Mouse (Mus musculus) urinary bladder, postnatal 4 days (tissue): Measurements from ENCODE around the gene Cfap44.

Experiments
- DNase-seq, 2 experiments: peaks; one replicate each; pipeline ENCODE4 v3.0.0; 2021 to 2022; ENCODE audit warnings: low spot score in 2 of 2

Gene Cfap44

DNA sequence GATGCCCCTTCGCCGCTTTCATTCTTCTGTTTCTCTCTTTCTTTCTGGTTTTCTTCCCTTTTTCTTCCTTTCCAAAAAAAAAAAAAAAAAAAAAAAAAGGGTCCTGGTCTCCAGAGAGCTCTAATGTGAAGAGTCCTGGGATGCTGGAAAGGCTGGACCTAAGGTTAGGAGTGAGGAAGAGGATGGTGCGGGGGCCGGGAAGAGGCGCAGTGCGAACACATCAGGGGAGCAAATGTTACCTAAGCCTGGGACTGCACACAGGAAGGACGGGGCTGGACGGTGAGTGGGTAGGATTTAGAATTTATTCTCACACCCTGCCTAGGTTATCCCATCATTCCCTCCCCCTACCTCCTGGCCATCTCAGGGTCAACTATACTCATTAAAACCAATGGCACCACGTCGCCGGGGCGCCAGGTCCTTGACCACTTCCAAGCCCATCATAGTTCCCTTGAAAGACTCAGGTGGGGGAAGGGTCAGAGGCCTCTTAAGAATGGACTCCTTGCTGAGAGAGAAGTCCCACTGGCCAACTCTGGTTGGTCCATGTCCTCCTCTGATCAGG is 136.7 kb downstream of the Cfap44 start:
- DNase-seq, result no peak
